Mouse (Mus musculus): ENCODE measurements around the gene Ky. TPM values are rescaled to one million over a fixed set of nuclear protein-coding genes. Genes with fewer than 3 reads are reported as not detected.

Gene Ky
- total and polyA plus RNA-seq, 3 experiments = not detected

DNA sequence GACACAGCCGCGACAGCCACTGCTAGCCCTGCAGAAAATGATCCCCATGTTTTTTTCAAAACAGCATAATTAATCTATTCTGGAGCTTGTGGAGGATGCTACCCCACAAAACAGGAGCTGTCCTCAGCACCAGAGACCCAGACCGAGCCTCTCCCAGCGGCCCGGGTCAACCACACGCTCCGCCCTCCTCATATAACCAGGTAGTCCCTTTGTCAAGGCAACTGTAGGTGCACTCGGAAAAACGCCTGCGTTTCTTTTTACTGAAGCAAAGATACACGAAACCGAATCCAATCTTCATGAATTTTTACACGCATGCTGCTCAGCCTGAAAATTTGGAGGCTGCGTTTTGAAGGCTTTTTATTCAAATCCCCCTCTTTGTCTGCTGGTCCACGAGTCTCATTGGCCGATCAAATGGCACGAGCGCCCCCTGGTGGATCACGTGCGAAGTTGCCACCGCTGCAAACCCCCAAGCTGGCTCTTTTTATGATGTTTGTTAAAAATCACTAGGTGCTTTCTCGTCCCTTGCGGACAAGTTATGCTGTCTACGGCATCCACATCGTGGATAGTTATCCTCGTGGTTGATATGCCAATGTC is 39.3 kb downstream of the Ky start:
- H3K27me3 ChIP-seq (ENCODE audit: control insufficient read depth in 1 of 2, insufficient read depth in 2 of 2, low read length in 2 of 2) = no peaks in the 10 kb centered on the region
- H3K9ac ChIP-seq (ENCODE audit: control insufficient read depth, low read depth, low read length, poor library complexity, severe bottlenecking) = no peak overlapping the region
- H3K27ac ChIP-seq (ENCODE audit: control insufficient read depth, low read depth, low read length) = no peak overlapping the region
- H3K36me3 ChIP-seq (ENCODE audit: control insufficient read depth in 1 of 2, insufficient read depth in 2 of 2, low read length in 2 of 2) = no peaks in the 10 kb centered on the region
- peak; percentile 51 for DNase-seq (ENCODE audit: low read depth, low spot score)
- no peak overlapping the region for H3K4me3 ChIP-seq (ENCODE audit: control insufficient read depth in 1 of 2, insufficient read depth in 1 of 2, low read depth in 2 of 2, low read length in 2 of 2)
- H3K4me1 ChIP-seq (ENCODE audit: control insufficient read depth in 1 of 2, insufficient read depth in 2 of 2, low read length in 2 of 2) = no peaks in the 10 kb centered on the region
- TF ChIP-seq CTCF (IDR thresholded peaks at IDR 0.05 in 2 of 3, conservative IDR thresholded peaks at IDR 0.05 in 1 of 3; ENCODE audit: control insufficient read depth in 1 of 3, insufficient read depth in 1 of 3, low read depth in 2 of 3, low read length in 3 of 3, poor library complexity in 1 of 3, severe bottlenecking in 1 of 3) = peak; percentile 61 to 91 (median 69)
- peak; percentile 63 for TF ChIP-seq SMC3 (IDR thresholded peaks at IDR 0.05; ENCODE audit: low read depth, low read length)
- TF ChIP-seq MYB (IDR thresholded peaks at IDR 0.05; ENCODE audit: low read depth, low read length) = no peak
- peak; percentile 72 for TF ChIP-seq RAD21 (IDR thresholded peaks at IDR 0.05; ENCODE audit: low read depth, low read length)
- TF ChIP-seq MXI1 (IDR thresholded peaks at IDR 0.05; ENCODE audit: low read depth, low read length) = no peak
- TF ChIP-seq MAX (IDR thresholded peaks at IDR 0.05; ENCODE audit: low read length) = 0 out of 2 replicates have a peak, but pooled peaks have one; percentile 31
- peak; percentile 54 for TF ChIP-seq ZC3H11A (IDR thresholded peaks at IDR 0.05; ENCODE audit: low read depth, low read length)
- 0 out of 2 replicates have a peak, but pooled peaks have one; percentile 13 for TF ChIP-seq USF1 (IDR thresholded peaks at IDR 0.05; ENCODE audit: low read depth, low read length)
- no peak for TF ChIP-seq POLR2AphosphoS5 (IDR thresholded peaks at IDR 0.05; ENCODE audit: borderline replicate concordance, low read depth, low read length)
- no peaks in the 10 kb centered on the region for H3K9me3 ChIP-seq (replicated peaks; ENCODE audit: insufficient read depth, low read length)
- no peaks in the 10 kb centered on the region for H3K79me2 ChIP-seq (ENCODE audit: control insufficient read depth, insufficient read depth, low read length, poor library complexity)

- Histone ChIP-seq H3K4me3 (ENCODE audit: control insufficient read depth in 1 of 2, insufficient read depth in 1 of 2, low read depth in 2 of 2, low read length in 2 of 2) (no peak overlapping the region), H3K79me2 (ENCODE audit: control insufficient read depth, insufficient read depth, low read length, poor library complexity) (no peaks in the 10 kb centered on the region), H3K27me3 (ENCODE audit: control insufficient read depth in 1 of 2, insufficient read depth in 2 of 2, low read length in 2 of 2) (no peaks in the 10 kb centered on the region), H3K9me3 (replicated peaks; ENCODE audit: insufficient read depth, low read length) (no peaks in the 10 kb centered on the region), H3K27ac (ENCODE audit: control insufficient read depth, low read depth, low read length) (no peak overlapping the region), H3K36me3 (ENCODE audit: control insufficient read depth in 1 of 2, insufficient read depth in 2 of 2, low read length in 2 of 2) (no peaks in the 10 kb centered on the region), H3K9ac (ENCODE audit: control insufficient read depth, low read depth, low read length, poor library complexity, severe bottlenecking) (no peak overlapping the region), H3K4me1 (ENCODE audit: control insufficient read depth in 1 of 2, insufficient read depth in 2 of 2, low read length in 2 of 2) (no peaks in the 10 kb centered on the region)
- TF ChIP-seq ELF1 (IDR thresholded peaks at IDR 0.05; ENCODE audit: low read depth, low read length) (no peak), MXI1 (IDR thresholded peaks at IDR 0.05; ENCODE audit: low read depth, low read length) (no peak), SMC3 (IDR thresholded peaks at IDR 0.05; ENCODE audit: low read depth, low read length) (no peak), CHD2 (IDR thresholded peaks at IDR 0.05; ENCODE audit: low read length) (no peak), TCF12 (IDR thresholded peaks at IDR 0.05; ENCODE audit: low read depth, low read length) (no peak), MAX (IDR thresholded peaks at IDR 0.05; ENCODE audit: low read length) (no peak), POLR2A (IDR thresholded peaks at IDR 0.05; ENCODE audit: control insufficient read depth in 1 of 2, insufficient read depth in 1 of 2, low read depth in 1 of 2, low read length in 2 of 2, poor library complexity in 1 of 2) (no peak), CHD1 (IDR thresholded peaks at IDR 0.05; ENCODE audit: low read depth, low read length) (no peak), CTCF (IDR thresholded peaks at IDR 0.05 in 2 of 3, conservative IDR thresholded peaks at IDR 0.05 in 1 of 3; ENCODE audit: control insufficient read depth in 1 of 3, insufficient read depth in 1 of 3, low read depth in 2 of 3, low read length in 3 of 3, poor library complexity in 1 of 3, severe bottlenecking in 1 of 3) (no peak), RAD21 (IDR thresholded peaks at IDR 0.05; ENCODE audit: low read depth, low read length) (no peak), MAZ (IDR thresholded peaks at IDR 0.05; ENCODE audit: low read depth, low read length) (no peak), MEF2A (IDR thresholded peaks at IDR 0.05; ENCODE audit: extremely low read depth, insufficient replicate concordance, low read depth, low read length, poor library complexity, severe bottlenecking) (no peak), KAT2A (conservative IDR thresholded peaks at IDR 0.05; ENCODE audit: low read depth, low read length) (no peak), ZNF384 (IDR thresholded peaks at IDR 0.05; ENCODE audit: low read depth, low read length) (no peak), EP300 (IDR thresholded peaks at IDR 0.05; ENCODE audit: low read depth in 1 of 2, low read length in 2 of 2) (no peak), HCFC1 (IDR thresholded peaks at IDR 0.05; ENCODE audit: low read depth, low read length) (no peak), ETS1 (IDR thresholded peaks at IDR 0.05; ENCODE audit: low read depth, low read length) (no peak), TBP (IDR thresholded peaks at IDR 0.05; ENCODE audit: low read depth, low read length) (no peak), UBTF (IDR thresholded peaks at IDR 0.05; ENCODE audit: borderline replicate concordance, insufficient read depth, low read depth, low read length) (no peak), POLR2AphosphoS5 (IDR thresholded peaks at IDR 0.05; ENCODE audit: borderline replicate concordance, low read depth, low read length) (no peak)
- DNase-seq (ENCODE audit: low read depth, low spot score) = no peak
Measured at GRCm38 (mm10) chr9:102545406-102546255, 40.1 kb downstream of the Ky start.
